Comparison of ENCODE assay signal across 8 mouse cellular contexts in genomic region chr1:59613795-59614194, GRCm38 (mm10). TPM values are rescaled to one million over a fixed set of nuclear protein-coding genes. Genes with fewer than 3 reads are reported as not detected.
DNase-seq lines count a peak whose midpoint lies in the region; ATAC-seq and TF ChIP-seq lines count a peak whose summit lies in the region.

No protein-coding gene starts in this region.

- H3K4me1 ChIP-seq in forebrain, embryonic 11.5 days (replicated peaks; ENCODE audit: control insufficient read depth, insufficient read depth, low read length), result no peaks in the 10 kb centered on the region
- H3K4me1 ChIP-seq in forebrain, embryonic 12.5 days, result no peaks in the 10 kb centered on the region
- H3K4me1 ChIP-seq in cortical plate, adult 2 months (ENCODE audit: control insufficient read depth, insufficient read depth, low read length), result no peaks in the 10 kb centered on the region
- peaks cover 11% of the 10 kb centered on the region for H3K4me1 ChIP-seq in kidney, embryonic 15.5 days
- H3K4me1 ChIP-seq in stomach, postnatal 0 days (replicated peaks; ENCODE audit: control insufficient read depth, insufficient read depth), result no peaks in the 10 kb centered on the region

- 42% methylated on average over 6 of the region's 6 CpGs for WGBS in forebrain, embryonic 11.5 days
- WGBS in forebrain, embryonic 12.5 days, result 46% methylated on average over 6 of the region's 6 CpGs
- 56% methylated on average over 6 of the region's 6 CpGs for WGBS in kidney, embryonic 15.5 days
- 44% methylated on average over 6 of the region's 6 CpGs for WGBS in stomach, postnatal 0 days

- H3K27me3 ChIP-seq in forebrain, embryonic 11.5 days (ENCODE audit: control insufficient read depth, insufficient read depth, low read length), result no peaks in the 10 kb centered on the region
- 0 out of 2 replicates have a peak, but pooled peaks cover 5% of the 10 kb centered on the region for H3K27me3 ChIP-seq in forebrain, embryonic 12.5 days
- no peaks in the 10 kb centered on the region for H3K27me3 ChIP-seq in kidney, embryonic 15.5 days
- no peaks in the 10 kb centered on the region for H3K27me3 ChIP-seq in stomach, postnatal 0 days (ENCODE audit: control insufficient read depth, insufficient read depth, low read length)

- no peaks in the 10 kb centered on the region for H3K9me3 ChIP-seq in forebrain, embryonic 11.5 days (ENCODE audit: control insufficient read depth, low read length)
- H3K9me3 ChIP-seq in forebrain, embryonic 12.5 days, result no peaks in the 10 kb centered on the region
- no peaks in the 10 kb centered on the region for H3K9me3 ChIP-seq in kidney, embryonic 15.5 days (replicated peaks)
- H3K9me3 ChIP-seq in stomach, postnatal 0 days (ENCODE audit: control insufficient read depth, low read length), result no peaks in the 10 kb centered on the region

- no peaks in the 10 kb centered on the region for H3K36me3 ChIP-seq in forebrain, embryonic 11.5 days (ENCODE audit: control insufficient read depth, insufficient read depth, low read length)
- H3K36me3 ChIP-seq in forebrain, embryonic 12.5 days (replicated peaks), result no peaks in the 10 kb centered on the region
- no peaks in the 10 kb centered on the region for H3K36me3 ChIP-seq in kidney, embryonic 15.5 days
- H3K36me3 ChIP-seq in stomach, postnatal 0 days (ENCODE audit: control insufficient read depth, insufficient read depth, low read length), result no peaks in the 10 kb centered on the region

- peak; percentile 45 for TF ChIP-seq CTCF in cortical plate, adult 2 months (IDR thresholded peaks at IDR 0.05; ENCODE audit: extremely low read depth, insufficient read depth, low read length)
- TF ChIP-seq CTCF in stomach, postnatal 0 days (IDR thresholded peaks at IDR 0.05; ENCODE audit: low read depth), result peak; percentile 83

- no peak overlapping the region for H3K4me2 ChIP-seq in forebrain, embryonic 11.5 days (ENCODE audit: low read depth, low read length, severe bottlenecking)
- no peak overlapping the region for H3K4me2 ChIP-seq in forebrain, embryonic 12.5 days
- H3K4me2 ChIP-seq in kidney, embryonic 15.5 days, result no peak overlapping the region
- no peak overlapping the region for H3K4me2 ChIP-seq in stomach, postnatal 0 days (replicated peaks; ENCODE audit: low read depth)

- TF ChIP-seq EP300 in stomach, postnatal 0 days (optimal IDR thresholded peaks at IDR 0.05), result no peak

- H3K4me3 ChIP-seq in forebrain, embryonic 11.5 days (ENCODE audit: low read depth, low read length), result no peak overlapping the region
- no peak overlapping the region for H3K4me3 ChIP-seq in forebrain, embryonic 12.5 days (replicated peaks)
- H3K4me3 ChIP-seq in cortical plate, adult 2 months (ENCODE audit: insufficient read depth, low read length), result no peak overlapping the region
- no peak overlapping the region for H3K4me3 ChIP-seq in kidney, embryonic 15.5 days (replicated peaks)
- H3K4me3 ChIP-seq in stomach, postnatal 0 days (ENCODE audit: low read depth, low read length), result no peak overlapping the region

- no peak overlapping the region for H3K27ac ChIP-seq in forebrain, embryonic 11.5 days (ENCODE audit: low read depth, low read length)
- no peak overlapping the region for H3K27ac ChIP-seq in forebrain, embryonic 12.5 days
- H3K27ac ChIP-seq in cortical plate, adult 2 months (ENCODE audit: insufficient read depth, low read length), result no peak overlapping the region
- no peak overlapping the region for H3K27ac ChIP-seq in kidney, embryonic 15.5 days
- no peak overlapping the region for H3K27ac ChIP-seq in stomach, postnatal 0 days (replicated peaks)

- ATAC-seq in forebrain, embryonic 11.5 days (replicated peaks; ENCODE audit: low FRiP score), result no peak
- no peak for ATAC-seq in forebrain, embryonic 12.5 days (ENCODE audit: low FRiP score)
- ATAC-seq in kidney, embryonic 15.5 days (replicated peaks; ENCODE audit: low FRiP score), result 0 out of 2 replicates have a peak, but pooled peaks have one; percentile 15
- ATAC-seq in stomach, postnatal 0 days (ENCODE audit: low FRiP score, low TSS enrichment), result peak; percentile 53; the same call in 1 of the 2 replicates

- DNase-seq in forebrain, embryonic 11.5 days (ENCODE audit: low spot score), result peak; percentile 80
- peak; percentile 68 for DNase-seq in urinary bladder, postnatal 14 days (ENCODE audit: low spot score)
- no peak for DNase-seq in urinary bladder, adult 18-20 months (ENCODE audit: low spot score in 2 of 2)
- peak; percentile 84 for DNase-seq in lung, postnatal 4 days
- DNase-seq in stomach, postnatal 0 days (ENCODE audit: low spot score), result peak; percentile 79

- no peak for TF ChIP-seq POLR2A in cortical plate, adult 2 months (IDR thresholded peaks at IDR 0.05; ENCODE audit: extremely low read depth, insufficient read depth, low read length)

- no peak overlapping the region for H3K9ac ChIP-seq in forebrain, embryonic 11.5 days (ENCODE audit: low read length)
- H3K9ac ChIP-seq in forebrain, embryonic 12.5 days, result no peak overlapping the region
- no peak overlapping the region for H3K9ac ChIP-seq in kidney, embryonic 15.5 days
- H3K9ac ChIP-seq in stomach, postnatal 0 days (ENCODE audit: low read length), result no peak overlapping the region

RNA-seq across cellular contexts. Expression of gene Sumo1, which starts 56.8 kb away (rescaled TPM):
- 507 and 560 TPM in 2 replicates for polyA plus RNA-seq in forebrain, embryonic 11.5 days (2014; fragmentation: Nextera tagmentation; extraction: Ambion mirVana)
- polyA plus RNA-seq in forebrain, embryonic 12.5 days (2016; fragmentation: Nextera tagmentation; extraction: Ambion mirVana), result 514 and 515 TPM in 2 replicates
- polyA plus RNA-seq in cortical plate, adult 2 months (2012; rRNA removed), result 113 and 116 TPM in 2 replicates
- 395 and 436 TPM in 2 replicates for polyA plus RNA-seq in kidney, embryonic 15.5 days (2015; fragmentation: Nextera tagmentation; extraction: Ambion mirVana)
- 224 TPM in 2 replicates for polyA plus RNA-seq in stomach, postnatal 0 days (2015; fragmentation: Nextera tagmentation; extraction: Ambion mirVana)

Comparison
In these comparisons a context has a peak if more than half of its experiments do, and no peak if none do; other contexts are left out.
1. DNase-seq: peak in forebrain, embryonic 11.5 days (single experiment), urinary bladder, postnatal 14 days (single experiment), lung, postnatal 4 days (2 of 2) and stomach, postnatal 0 days (single experiment); none in urinary bladder, adult 18-20 months (0 of 2).
2. ATAC-seq: peak in kidney, embryonic 15.5 days (single experiment) and stomach, postnatal 0 days (single experiment); none in forebrain, embryonic 11.5 days (single experiment) and forebrain, embryonic 12.5 days (single experiment).